Mouse (Mus musculus): ENCODE measurements around the gene Cdc25b. TPM values are rescaled to one million over a fixed set of nuclear protein-coding genes. Genes with fewer than 3 reads are reported as not detected.
"Not testable (repeated sequence)": the region's sequence is repeated elsewhere in the genome, so short reads cannot be mapped to it uniquely, and the experiment has no call there.

Cdc25b gene
- total RNA-seq, 2 experiments from 2014 or later, result 345 to 664 TPM

DNA sequence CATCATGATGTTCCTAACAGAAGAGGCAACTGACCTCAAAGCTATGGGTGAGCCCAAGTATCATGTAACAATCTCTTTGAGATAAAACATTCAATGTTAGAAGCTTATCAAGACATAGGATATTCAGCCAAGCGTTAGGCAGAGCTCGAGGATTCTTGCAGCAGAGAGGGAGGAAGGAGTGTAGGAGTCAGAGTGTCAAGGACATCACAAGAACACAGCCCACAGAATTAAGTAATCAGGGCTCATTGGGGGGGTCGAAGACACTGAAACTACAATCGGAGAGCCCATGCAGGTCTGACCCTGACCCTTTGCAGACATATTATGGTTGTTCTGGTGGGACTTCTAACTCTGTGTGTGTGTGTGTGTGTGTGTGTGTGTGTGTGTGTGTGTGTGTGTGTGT, 33.3 kb downstream of the Cdc25b start:
- no peak for ATAC-seq (replicated peaks; ENCODE audit: low FRiP score, poor library complexity, severe bottlenecking)

- no peak for ATAC-seq (replicated peaks; ENCODE audit: low FRiP score, poor library complexity, severe bottlenecking)
Measured at GRCm38 (mm10) chr2:131221853-131222515, 35.2 kb downstream of the Cdc25b start.

DNA sequence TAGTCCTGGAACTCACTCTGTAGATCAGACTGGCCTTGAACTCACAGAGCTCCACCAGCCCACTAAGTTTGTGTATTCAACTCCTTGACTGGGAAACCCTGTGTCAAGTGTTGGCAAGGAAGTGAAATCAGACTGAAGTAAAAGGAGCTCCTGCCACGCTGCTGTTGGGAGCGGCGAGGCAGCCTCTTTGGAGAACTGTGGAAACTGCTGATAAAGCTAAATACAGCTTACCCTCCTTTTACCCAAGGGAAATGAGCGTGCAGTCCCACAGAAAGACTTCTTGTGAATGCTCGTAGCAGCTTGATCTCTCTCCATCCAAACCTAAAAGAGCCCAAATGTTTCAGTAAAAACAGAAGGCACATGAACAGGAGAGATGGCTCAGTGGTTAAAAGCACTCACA, 35.8 kb downstream of the Cdc25b start:
- ATAC-seq (replicated peaks; ENCODE audit: low FRiP score, poor library complexity, severe bottlenecking), result peak; percentile 72

DNA sequence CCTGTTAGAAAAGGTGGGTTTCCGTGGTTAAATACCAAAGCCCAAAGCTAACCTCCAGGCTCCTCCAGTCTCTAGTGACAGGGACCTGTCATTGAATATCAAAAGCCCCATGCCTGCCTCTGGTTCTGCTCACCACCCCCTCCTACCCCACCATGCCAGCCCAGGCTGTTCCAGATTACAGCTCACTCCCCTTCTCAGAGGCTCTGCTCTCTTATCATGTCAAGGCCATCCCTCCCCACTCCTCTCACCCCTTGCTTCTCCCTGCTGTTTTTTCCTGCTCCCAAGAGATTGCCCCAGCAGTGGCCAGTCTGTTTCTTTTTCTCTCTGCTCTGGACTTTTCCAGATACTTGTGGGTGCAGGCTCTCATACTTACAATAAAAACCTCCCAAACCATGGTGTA, 36.8 kb downstream of the Cdc25b start:
- ATAC-seq (replicated peaks; ENCODE audit: low FRiP score, poor library complexity, severe bottlenecking), result peak; percentile 94

DNA sequence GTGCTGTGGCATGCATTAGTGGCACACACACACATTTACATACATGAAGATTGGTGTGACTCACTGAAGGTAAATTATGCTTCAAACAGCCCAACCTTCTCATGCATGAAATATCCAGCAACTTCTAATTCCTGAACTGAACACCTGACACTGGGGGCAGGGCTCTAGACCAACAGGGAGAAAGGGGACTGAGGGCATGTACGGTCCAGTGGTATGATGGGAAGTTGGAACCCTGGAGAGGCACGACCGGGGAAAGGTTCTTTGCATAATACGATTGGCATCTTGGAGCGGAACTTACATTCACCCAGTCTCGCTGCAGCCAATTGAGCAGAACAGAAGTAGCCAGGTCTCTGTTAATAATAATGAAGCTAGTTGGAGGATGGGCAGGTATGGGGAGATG, 38.4 kb downstream of the Cdc25b start:
- ATAC-seq (replicated peaks; ENCODE audit: low FRiP score, poor library complexity, severe bottlenecking), result no peak

DNA sequence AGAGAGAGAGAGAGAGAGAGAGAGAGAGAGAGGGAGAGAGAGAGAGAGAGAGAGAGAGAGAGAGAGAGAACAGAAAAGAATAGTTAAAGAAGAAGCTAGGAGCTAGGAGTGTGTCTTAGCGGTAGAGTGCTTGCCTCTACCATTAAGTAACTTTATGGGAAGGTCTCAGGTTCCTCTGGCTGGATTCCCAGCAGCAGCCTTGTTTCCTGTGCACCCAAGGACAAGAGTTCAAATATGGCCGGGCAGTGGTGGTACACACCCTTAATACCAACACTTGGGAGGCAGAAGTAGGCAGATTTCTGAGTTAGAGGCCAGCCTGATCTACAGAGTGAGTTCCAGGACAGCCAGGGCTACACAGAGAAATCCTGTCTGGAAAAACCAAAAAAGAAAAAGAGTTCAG, 39.9 kb downstream of the Cdc25b start:
- not testable (repeated sequence) for ATAC-seq (replicated peaks; ENCODE audit: low FRiP score, poor library complexity, severe bottlenecking)

DNA sequence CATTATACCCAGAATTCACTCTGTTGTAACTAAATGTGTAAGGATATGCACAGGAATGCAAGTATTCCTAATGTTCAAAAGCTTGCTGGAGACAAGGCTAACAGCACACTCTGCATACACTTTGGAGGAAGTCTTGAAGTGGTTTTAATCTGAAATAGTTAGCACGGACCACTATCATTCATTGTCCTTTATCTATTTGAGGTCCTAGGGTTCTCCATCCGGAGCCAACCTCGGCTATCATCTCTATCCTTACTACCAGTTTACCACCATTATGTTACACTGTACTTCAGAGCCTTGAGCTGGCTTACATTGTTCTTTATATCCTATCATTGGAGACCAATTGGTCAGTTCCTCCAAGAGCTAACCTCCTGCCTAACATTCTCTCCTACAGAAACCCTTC, 40.5 kb downstream of the Cdc25b start:
- ATAC-seq (replicated peaks; ENCODE audit: low FRiP score, poor library complexity, severe bottlenecking), result no peak

DNA sequence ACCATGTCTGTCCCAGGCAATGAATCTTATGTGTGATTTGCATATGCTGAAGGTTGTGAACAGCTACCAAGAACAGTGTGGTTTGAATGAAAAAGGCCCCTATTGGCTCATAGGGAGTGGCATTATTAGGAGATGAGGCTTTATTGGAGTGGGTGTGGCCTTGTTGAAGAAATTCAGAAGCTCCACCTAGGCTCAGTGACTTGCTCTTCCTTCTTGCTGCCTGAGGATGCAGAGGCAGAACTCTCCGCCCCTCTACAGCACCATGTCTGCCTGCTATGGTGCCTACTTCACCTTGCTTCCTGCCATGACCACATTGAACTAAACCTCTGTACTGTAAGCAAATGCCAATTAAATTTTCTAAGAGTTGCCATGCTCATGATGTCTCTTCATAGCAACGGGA, 45.8 kb downstream of the Cdc25b start:
- ATAC-seq (replicated peaks; ENCODE audit: low FRiP score, poor library complexity, severe bottlenecking), result peak; percentile 78

GRCm38 (mm10) chr2:131233307-131234126, 46.8 kb downstream of the Cdc25b start, which contains the start of gene Mavs:
Gene Mavs, plus strand, starts transcription at chr2:131234063.
- peak; percentile 91 for ATAC-seq (replicated peaks; ENCODE audit: low FRiP score, poor library complexity, severe bottlenecking)

GRCm38 (mm10) chr2:131234127-131234650, 47.4 kb downstream of the Cdc25b start:
- ATAC-seq (replicated peaks; ENCODE audit: low FRiP score, poor library complexity, severe bottlenecking), result peak; percentile 58

GRCm38 (mm10) chr2:131234970-131235635, 48.4 kb downstream of the Cdc25b start:
- ATAC-seq (replicated peaks; ENCODE audit: low FRiP score, poor library complexity, severe bottlenecking), result 0 out of 2 replicates have a peak, but pooled peaks have one; percentile 13

DNA sequence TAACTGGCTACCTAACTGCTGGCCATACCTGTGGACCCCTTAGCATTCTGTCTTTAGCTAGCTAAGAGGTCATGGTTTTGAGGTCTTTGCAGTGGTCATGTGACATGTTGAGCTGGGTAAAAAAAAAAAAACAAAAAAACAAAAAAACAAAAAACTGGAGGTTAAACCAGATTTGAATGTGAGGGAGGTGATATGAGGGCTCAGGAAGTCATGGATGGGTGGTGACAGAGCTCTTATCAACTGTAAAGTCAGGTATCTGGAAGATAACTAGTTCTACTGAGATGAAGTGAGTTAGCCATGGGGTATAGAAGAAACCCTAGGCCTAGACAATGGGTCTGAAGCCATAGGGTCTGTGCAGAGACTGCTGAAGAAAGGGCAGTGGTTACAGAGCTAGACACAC, 55.4 kb downstream of the Cdc25b start:
- no peak for ATAC-seq (replicated peaks; ENCODE audit: low FRiP score, poor library complexity, severe bottlenecking)

GRCm38 (mm10) chr2:131242929-131243328, 56.2 kb downstream of the Cdc25b start:
- ATAC-seq (replicated peaks; ENCODE audit: low FRiP score, poor library complexity, severe bottlenecking), result no peak

Other genes with a start within 250 kb of the Cdc25b start
- gene Gfra4, start 143.9 kb upstream of the Cdc25b start, total RNA-seq (2015; ENCODE audit: low replicate concordance), result 1.3 and 9.7 TPM in 2 replicates
- not detected in 2 replicates for gene Gfra4, start 143.9 kb upstream of the Cdc25b start, total RNA-seq (2017; ENCODE audit: low replicate concordance)
- gene Adam33, start 123.1 kb upstream of the Cdc25b start, total RNA-seq (2015; ENCODE audit: low replicate concordance), result 15.5 and 36.4 TPM in 2 replicates
- 10.0 and 11.3 TPM in 2 replicates for gene Adam33, start 123.1 kb upstream of the Cdc25b start, total RNA-seq (2017; ENCODE audit: low replicate concordance)
- gene Siglec1, start 100.2 kb upstream of the Cdc25b start, total RNA-seq (2015; ENCODE audit: low replicate concordance), result 6.8 and 8.8 TPM in 2 replicates
- gene Siglec1, start 100.2 kb upstream of the Cdc25b start, total RNA-seq (2017; ENCODE audit: low replicate concordance), result 1.8 and 2.6 TPM in 2 replicates
- gene Hspa12b, start 59.7 kb upstream of the Cdc25b start, total RNA-seq (2015; ENCODE audit: low replicate concordance), result not detected in 2 replicates
- gene Hspa12b, start 59.7 kb upstream of the Cdc25b start, total RNA-seq (2017; ENCODE audit: low replicate concordance), result not detected in 2 replicates
- not detected in 2 replicates for gene Gm11037, start 53.5 kb upstream of the Cdc25b start, total RNA-seq (2015; ENCODE audit: low replicate concordance)
- not detected in 2 replicates for gene Gm11037, start 53.5 kb upstream of the Cdc25b start, total RNA-seq (2017; ENCODE audit: low replicate concordance)
- gene 1700037H04Rik, start 26.9 kb upstream of the Cdc25b start, total RNA-seq (2015; ENCODE audit: low replicate concordance), result 124 and 160 TPM in 2 replicates
- 58.5 and 68.4 TPM in 2 replicates for gene 1700037H04Rik, start 26.9 kb upstream of the Cdc25b start, total RNA-seq (2017; ENCODE audit: low replicate concordance)
- gene Cenpb, start 6.9 kb upstream of the Cdc25b start, total RNA-seq (2015; ENCODE audit: low replicate concordance), result 8.3 and 8.8 TPM in 2 replicates
- gene Cenpb, start 6.9 kb upstream of the Cdc25b start, total RNA-seq (2017; ENCODE audit: low replicate concordance), result 12.5 and 15.1 TPM in 2 replicates
- gene Spef1, start 333 bp downstream of the Cdc25b start, total RNA-seq (2015; ENCODE audit: low replicate concordance), result 4.6 and 4.7 TPM in 2 replicates
- gene Spef1, start 333 bp downstream of the Cdc25b start, total RNA-seq (2017; ENCODE audit: low replicate concordance), result 4.1 and 6.4 TPM in 2 replicates
- 10.8 and 11.3 TPM in 2 replicates for gene Ap5s1, start 20.1 kb downstream of the Cdc25b start, total RNA-seq (2015; ENCODE audit: low replicate concordance)
- gene Ap5s1, start 20.1 kb downstream of the Cdc25b start, total RNA-seq (2017; ENCODE audit: low replicate concordance), result 10.9 and 11.4 TPM in 2 replicates
- 27.0 and 33.1 TPM in 2 replicates for gene Mavs, start 47.1 kb downstream of the Cdc25b start, total RNA-seq (2015; ENCODE audit: low replicate concordance)
- 12.3 and 16.3 TPM in 2 replicates for gene Mavs, start 47.1 kb downstream of the Cdc25b start, total RNA-seq (2017; ENCODE audit: low replicate concordance)
- 40.0 and 69.2 TPM in 2 replicates for gene Pank2, start 75.5 kb downstream of the Cdc25b start, total RNA-seq (2015; ENCODE audit: low replicate concordance)
- gene Pank2, start 75.5 kb downstream of the Cdc25b start, total RNA-seq (2017; ENCODE audit: low replicate concordance), result 37.8 and 65.5 TPM in 2 replicates
- 1.1 and 2.9 TPM in 2 replicates for gene Rnf24, start 165.9 kb downstream of the Cdc25b start, total RNA-seq (2015; ENCODE audit: low replicate concordance)
- gene Rnf24, start 165.9 kb downstream of the Cdc25b start, total RNA-seq (2017; ENCODE audit: low replicate concordance), result 0.77 and 6.4 TPM in 2 replicates